Mouse (Mus musculus) stomach, postnatal 0 days (tissue): ENCODE data around the gene Deaf1.

Source experiments
- CTCF ChIP-seq: IDR thresholded peaks from 2 replicates; pipeline ENCODE4 v1.5.1; 2016; ENCODE audit warnings: antibody characterized with exemption, low read depth, mild to moderate bottlenecking, moderate library complexity
- EP300 ChIP-seq: optimal IDR thresholded peaks from 2 replicates; pipeline ENCODE3; 2016; ENCODE audit warnings: antibody characterized with exemption

- TF ChIP-seq CTCF (no peak), EP300 (no peak)
These were observed 8.8 kb upstream of the Deaf1 start for GRCm38 (mm10) chr7:141336296-141336695.
